Mouse (Mus musculus): ENCODE measurements around the gene Krtap10-10. TPM values are rescaled to one million over a fixed set of nuclear protein-coding genes. Genes with fewer than 3 reads are reported as not detected.

The Krtap10-10 gene
- under 1 TPM in 1 of 2 experiments, not detected in 1; 0.33 TPM for polyA plus RNA-seq (2017; shearing (Covaris generic))

DNA sequence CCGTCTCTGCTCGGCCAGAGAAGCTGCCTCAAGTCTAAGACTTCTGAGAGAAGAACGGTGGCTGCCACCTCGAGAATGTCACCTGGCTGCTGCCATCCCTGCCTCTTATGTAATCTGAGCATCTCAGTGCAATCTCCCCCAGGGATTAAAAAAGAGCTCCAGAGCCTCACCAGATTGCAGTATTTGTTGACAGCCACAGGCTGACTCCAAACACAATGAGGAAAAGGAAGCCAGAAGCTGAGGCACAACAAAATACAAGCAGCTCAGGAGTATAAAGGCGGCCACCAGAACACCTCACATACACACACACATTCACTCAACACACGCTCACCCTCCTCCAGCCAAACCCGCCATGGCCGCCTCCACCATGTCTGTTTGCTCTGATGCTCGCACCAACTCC lies at the start of gene Krtap10-10:
Gene Krtap10-10 (plus strand): TSS at position 301 of the 400 bp plus-strand sequence.

DNA sequence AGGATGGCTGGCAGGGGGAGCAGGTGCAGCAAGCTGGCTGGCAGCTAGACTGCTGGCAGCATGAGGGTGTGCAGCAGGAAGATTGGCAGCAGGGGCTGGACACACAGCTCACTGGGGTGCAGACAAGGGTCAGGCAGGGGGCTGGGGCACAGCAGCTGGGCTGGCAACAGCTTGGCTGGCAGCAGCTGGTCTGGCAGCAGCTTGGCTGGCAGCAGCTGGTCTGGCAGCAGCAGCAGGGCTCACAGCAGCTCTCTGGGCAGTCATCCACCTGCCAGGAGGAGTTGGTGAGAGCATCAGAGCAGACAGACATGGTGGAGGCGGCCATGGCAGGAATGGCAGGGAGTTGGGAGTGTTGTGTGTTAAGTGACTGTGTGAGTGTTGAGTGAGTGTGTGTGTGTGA lies 47.9 kb upstream of the Krtap10-10 start, which contains the start of gene Gm7137:
Gene Gm7137 (minus strand): TSS at position 325 of the 400 bp plus-strand sequence.

GRCm38 (mm10) chr10:77794976-77795375 lies 40.8 kb upstream of the Krtap10-10 start, which contains the start of gene Gm9639:
TSS of gene Gm9639 (minus strand) at chr10:77795076.

GRCm38 (mm10) chr10:77798921-77799508 lies 36.7 kb upstream of the Krtap10-10 start, which contains the start of gene Gm19668:
TSS of gene Gm19668 (minus strand) at chr10:77799133.

DNA sequence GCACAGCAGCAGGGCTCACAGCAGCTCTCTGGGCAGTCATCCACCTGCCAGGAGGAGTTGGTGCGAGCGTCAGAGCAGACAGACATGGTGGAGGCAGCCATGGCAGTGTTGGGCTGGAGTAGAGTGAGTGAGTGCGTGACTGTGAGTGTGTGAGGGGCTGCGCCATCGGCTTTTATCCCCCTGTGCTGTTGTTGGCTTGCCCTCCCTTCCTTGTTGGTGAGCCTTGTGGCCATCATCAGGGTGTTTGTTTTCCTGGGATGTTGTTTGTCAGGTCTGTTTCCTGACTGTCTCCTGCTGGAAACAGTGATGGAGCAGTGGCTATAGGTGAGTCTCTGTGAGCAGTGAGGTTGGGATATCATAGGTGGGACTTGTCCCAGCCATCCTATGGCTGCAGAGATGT lies 24.0 kb upstream of the Krtap10-10 start, which contains the start of gene Gm9507:
Gene Gm9507 (minus strand): TSS at position 101 of the 400 bp plus-strand sequence.

DNA sequence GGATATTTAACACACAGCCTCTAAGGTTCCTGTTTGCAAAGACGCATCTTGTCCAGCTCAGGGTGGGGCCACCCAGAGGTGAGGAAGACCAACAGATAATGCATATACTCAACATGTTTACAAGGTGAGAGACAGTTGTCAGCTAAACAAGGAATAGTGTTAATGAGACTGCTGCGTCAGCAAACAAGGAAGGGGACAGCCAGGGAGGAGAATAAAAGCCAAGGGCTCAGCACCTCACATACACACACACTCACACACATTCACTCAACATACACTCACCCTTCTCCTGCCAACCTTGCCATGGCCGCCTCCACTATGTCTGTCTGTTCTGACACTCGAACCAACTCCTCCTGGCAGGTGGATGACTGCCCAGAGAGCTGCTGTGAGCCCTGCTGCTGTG lies 21.4 kb upstream of the Krtap10-10 start, which contains the start of gene Gm2696:
Gene Gm2696 (plus strand): TSS at position 301 of the 400 bp plus-strand sequence.

DNA sequence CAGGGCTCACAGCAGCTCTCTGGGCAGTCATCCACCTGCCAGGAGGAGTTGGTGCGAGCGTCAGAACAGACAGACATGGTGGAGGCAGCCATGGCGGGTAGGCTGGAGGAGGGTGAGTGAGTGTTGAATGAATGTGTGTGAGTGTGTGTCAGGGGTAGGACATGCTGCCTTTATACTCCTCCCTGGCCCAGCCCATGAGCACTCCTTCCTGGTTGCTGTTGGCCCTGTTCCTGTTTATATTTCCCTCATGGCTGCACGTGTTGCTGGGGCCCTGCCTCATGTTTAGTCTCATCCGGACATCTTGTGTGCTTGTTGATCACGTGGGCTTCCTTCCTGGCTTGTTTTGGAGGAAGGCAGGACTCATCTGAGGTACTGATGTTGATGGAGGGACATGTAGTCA lies 8.8 kb upstream of the Krtap10-10 start, which contains the start of gene Krtap10-4:
Gene Krtap10-4 (minus strand): TSS at position 145 of the 400 bp plus-strand sequence.

GRCm38 (mm10) chr10:77846503-77846902 lies 10.8 kb downstream of the Krtap10-10 start, which contains the start of gene Gm36176:
TSS of gene Gm36176 (plus strand) at chr10:77846803.

DNA sequence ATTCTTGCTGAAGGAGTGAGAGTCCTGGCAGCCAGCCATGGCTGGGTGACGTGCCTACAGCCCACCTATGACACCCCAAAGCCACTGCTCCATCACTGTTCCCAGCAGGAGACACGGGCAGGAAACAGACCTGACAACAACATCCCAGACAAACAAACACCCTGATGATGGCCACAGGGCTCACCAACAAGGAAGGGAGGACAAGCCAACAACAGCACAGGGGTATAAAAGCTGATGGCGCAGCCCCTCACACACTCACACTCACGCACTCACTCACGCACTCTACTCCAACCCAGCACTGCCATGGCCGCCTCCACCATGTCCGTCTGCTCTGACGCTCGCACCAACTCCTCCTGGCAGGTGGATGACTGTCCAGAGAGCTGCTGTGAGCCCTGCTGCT lies 16.8 kb downstream of the Krtap10-10 start, which contains the start of gene Gm10318:
Gene Gm10318 (plus strand): TSS at position 301 of the 400 bp plus-strand sequence.

GRCm38 (mm10) chr10:77861675-77862074 lies 25.9 kb downstream of the Krtap10-10 start, which contains the start of gene Gm3285:
TSS of gene Gm3285 (plus strand) at chr10:77861975.

Other genes with a start within 250 kb of the Krtap10-10 start
- 100 to 1,000 TPM in 1 of 2 experiments, 10 to 100 TPM in 1; 95.5 to 116 TPM for gene Sumo3, start 229.8 kb upstream of the Krtap10-10 start, polyA plus RNA-seq (2017; shearing (Covaris generic))
- 1 to 10 TPM in 1 of 2 experiments, not detected in 1; 2.4 TPM for gene Gm49325, start 229.8 kb upstream of the Krtap10-10 start, polyA plus RNA-seq (2017; shearing (Covaris generic))
- gene Ube2g2, start 213.7 kb upstream of the Krtap10-10 start, polyA plus RNA-seq (2017; shearing (Covaris generic)), result 10 to 100 TPM; 44.0 to 51.5 TPM
- 1 to 10 TPM in 1 of 2 experiments, under 1 TPM in 1; 0.58 to 1.0 TPM for gene Tspear, start 149.4 kb upstream of the Krtap10-10 start, polyA plus RNA-seq (2017; shearing (Covaris generic))
- 1 to 10 TPM in 1 of 2 experiments, not detected in 1; 1.2 TPM for gene Gm19402, start 145.2 kb upstream of the Krtap10-10 start, polyA plus RNA-seq (2017; shearing (Covaris generic))
- gene Gm9508, start 138.7 kb upstream of the Krtap10-10 start, polyA plus RNA-seq (2017; shearing (Covaris generic)), result under 1 TPM; 0.53 to 0.62 TPM
- not detected for gene Gm10272, start 129.3 kb upstream of the Krtap10-10 start, polyA plus RNA-seq (2017; shearing (Covaris generic))
- gene Gm10024, start 124.5 kb upstream of the Krtap10-10 start, polyA plus RNA-seq (2017; shearing (Covaris generic)), result not detected
- gene Gm10142, start 120.1 kb upstream of the Krtap10-10 start, polyA plus RNA-seq (2017; shearing (Covaris generic)), result not detected
- not detected for gene Krtap12-1, start 115.3 kb upstream of the Krtap10-10 start, polyA plus RNA-seq (2017; shearing (Covaris generic))
- gene Gm10100, start 109.5 kb upstream of the Krtap10-10 start, polyA plus RNA-seq (2017; shearing (Covaris generic)), result not detected
- gene Gm18596, start 93.3 kb upstream of the Krtap10-10 start, polyA plus RNA-seq (2017; shearing (Covaris generic)), result not detected
- gene Gm9736, start 84.6 kb upstream of the Krtap10-10 start, polyA plus RNA-seq (2017; shearing (Covaris generic)), result under 1 TPM in 1 of 2 experiments, not detected in 1; 0.81 TPM
- gene Gm3233, start 76.3 kb upstream of the Krtap10-10 start, polyA plus RNA-seq (2017; shearing (Covaris generic)), result not detected
- not detected for gene Gm3238, start 64.6 kb upstream of the Krtap10-10 start, polyA plus RNA-seq (2017; shearing (Covaris generic))
- gene Gm7138, start 59.0 kb upstream of the Krtap10-10 start, polyA plus RNA-seq (2017; shearing (Covaris generic)), result not detected
- gene Gm3250, start 53.4 kb upstream of the Krtap10-10 start, polyA plus RNA-seq (2017; shearing (Covaris generic)), result not detected
- gene Gm7137, start 47.7 kb upstream of the Krtap10-10 start, polyA plus RNA-seq (2017; shearing (Covaris generic)), result 1 to 10 TPM in 1 of 2 experiments, not detected in 1; 1.3 TPM
- gene Gm9639, start 40.9 kb upstream of the Krtap10-10 start, polyA plus RNA-seq (2017; shearing (Covaris generic)), result not detected
- not detected for gene Gm19668, start 36.8 kb upstream of the Krtap10-10 start, polyA plus RNA-seq (2017; shearing (Covaris generic))
- gene Gm9507, start 24.1 kb upstream of the Krtap10-10 start, polyA plus RNA-seq (2017; shearing (Covaris generic)), result not detected
- not detected for gene Gm2696, start 21.3 kb upstream of the Krtap10-10 start, polyA plus RNA-seq (2017; shearing (Covaris generic))
- gene Krtap10-4, start 8.9 kb upstream of the Krtap10-10 start, polyA plus RNA-seq (2017; shearing (Covaris generic)), result not detected
- gene Gm36176, start 10.9 kb downstream of the Krtap10-10 start, polyA plus RNA-seq (2017; shearing (Covaris generic)), result not detected
- not detected for gene Gm10318, start 16.9 kb downstream of the Krtap10-10 start, polyA plus RNA-seq (2017; shearing (Covaris generic))
- gene Gm3285, start 26.0 kb downstream of the Krtap10-10 start, polyA plus RNA-seq (2017; shearing (Covaris generic)), result not detected
- 1 to 10 TPM in 1 of 2 experiments, under 1 TPM in 1; 0.13 to 2.1 TPM for gene Lrrc3, start 66.6 kb downstream of the Krtap10-10 start, polyA plus RNA-seq (2017; shearing (Covaris generic))
- gene Trpm2, start 134.6 kb downstream of the Krtap10-10 start, polyA plus RNA-seq (2017; shearing (Covaris generic)), result 1 to 10 TPM; 1.0 to 1.3 TPM
- gene 1810043G02Rik, start 142.6 kb downstream of the Krtap10-10 start, polyA plus RNA-seq (2017; shearing (Covaris generic)), result 10 to 100 TPM in 1 of 2 experiments, 1 to 10 TPM in 1; 7.9 to 10.6 TPM
- gene Pfkl, start 174.1 kb downstream of the Krtap10-10 start, polyA plus RNA-seq (2017; shearing (Covaris generic)), result 10 to 100 TPM; 62.7 to 87.7 TPM
- gene Dnmt3l, start 206.0 kb downstream of the Krtap10-10 start, polyA plus RNA-seq (2017; shearing (Covaris generic)), result 1 to 10 TPM in 1 of 2 experiments, under 1 TPM in 1; 0.37 to 1.2 TPM
- 1 to 10 TPM in 1 of 2 experiments, not detected in 1; 1.2 TPM for gene Aire, start 207.7 kb downstream of the Krtap10-10 start, polyA plus RNA-seq (2017; shearing (Covaris generic))
- gene Icosl, start 233.4 kb downstream of the Krtap10-10 start, polyA plus RNA-seq (2017; shearing (Covaris generic)), result 10 to 100 TPM in 1 of 2 experiments, 1 to 10 TPM in 1; 9.1 to 14.1 TPM

Data from inflammation-experienced regulatory T-cells (primary cell).